25 mouse cellular contexts compared by ENCODE assay signal in the genomic region with DNA sequence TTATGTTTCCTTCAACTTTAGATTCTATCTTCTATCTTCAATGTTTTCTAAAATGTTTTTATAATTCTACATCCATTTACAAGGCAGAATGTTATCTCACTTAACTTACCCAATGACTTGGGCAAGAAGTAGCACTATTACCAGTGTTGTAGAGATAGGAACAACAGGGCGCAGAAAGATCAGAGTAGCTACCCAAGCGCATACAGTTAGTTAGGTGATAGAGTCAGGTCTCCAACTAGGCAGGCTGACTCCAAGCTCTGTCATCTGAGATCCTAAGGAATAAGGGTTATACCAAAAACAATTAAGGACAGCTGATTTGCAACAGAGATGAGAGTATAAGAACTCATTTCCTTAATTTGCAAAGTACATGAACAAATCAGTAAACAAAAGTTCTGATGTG. TPM values are rescaled to one million over a fixed set of nuclear protein-coding genes. Genes with fewer than 3 reads are reported as not detected.
A peak's percentile ranks its signal among the peaks of the same experiment; 100 is the strongest.
DNase-seq lines count a peak whose midpoint lies in the region; ATAC-seq and TF ChIP-seq lines count a peak whose summit lies in the region.
"Had no signal": no experiment of that assay in that cellular context is flagged by ENCODE, and none has a peak within 500 bp of the region (broad histone marks: within the 10 kb centered on the region; RNA-seq: fewer than 3 reads in every experiment).

No protein-coding gene starts in this region.

- no peaks in the 10 kb centered on the region for H3K9me3 ChIP-seq in heart, embryonic 10.5 days
- no peaks in the 10 kb centered on the region for H3K9me3 ChIP-seq in liver, embryonic 11.5 days (ENCODE audit: control insufficient read depth, low read length)
- no peaks in the 10 kb centered on the region for H3K9me3 ChIP-seq in liver, embryonic 12.5 days (replicated peaks)
- H3K9me3 ChIP-seq: embryonic facial prominence, embryonic 10.5 days; embryonic facial prominence, embryonic 13.5 days; forebrain, embryonic 12.5 days; forebrain, embryonic 15.5 days; G1E had no signal

- H3K27ac ChIP-seq in cerebellum, adult 2 months (ENCODE audit: insufficient read depth, low read length), result peak overlapping the region; percentile 77; the same call in 1 of the 2 replicates
- no peak overlapping the region for H3K27ac ChIP-seq in heart, embryonic 10.5 days
- H3K27ac ChIP-seq in liver, embryonic 11.5 days (ENCODE audit: low read depth, low read length), result no peak overlapping the region
- no peak overlapping the region for H3K27ac ChIP-seq in liver, embryonic 12.5 days
- H3K27ac ChIP-seq: embryonic facial prominence, embryonic 10.5 days; embryonic facial prominence, embryonic 13.5 days; forebrain, embryonic 12.5 days; forebrain, embryonic 15.5 days; heart, adult 2 months; hindbrain, embryonic 14.5 days; hindbrain, postnatal 0 days had no signal

- TF ChIP-seq CTCF in cerebellum, adult 2 months (IDR thresholded peaks at IDR 0.05; ENCODE audit: borderline replicate concordance, insufficient read depth, low read depth, low read length), result no peak

- WGBS in cerebellum, adult 2 months, result 90% methylated on average over 2 of the region's 2 CpGs
- 91% methylated on average over 2 of the region's 2 CpGs for WGBS in heart, embryonic 10.5 days
- 69% methylated on average over 2 of the region's 2 CpGs for WGBS in liver, embryonic 11.5 days
- WGBS in liver, embryonic 12.5 days (ENCODE audit: insufficient replicate concordance), result 69% methylated on average over 2 of the region's 2 CpGs

- H3K27me3 ChIP-seq in cerebellum, adult 2 months (ENCODE audit: control insufficient read depth, insufficient read depth, low read length), result no peaks in the 10 kb centered on the region
- no peaks in the 10 kb centered on the region for H3K27me3 ChIP-seq in heart, embryonic 10.5 days (ENCODE audit: insufficient read depth, poor library complexity, severe bottlenecking)
- H3K27me3 ChIP-seq in liver, embryonic 11.5 days (replicated peaks; ENCODE audit: control insufficient read depth, insufficient read depth, low read length), result no peaks in the 10 kb centered on the region
- no peaks in the 10 kb centered on the region for H3K27me3 ChIP-seq in liver, embryonic 12.5 days (replicated peaks)
- H3K27me3 ChIP-seq: CH12.LX; embryonic facial prominence, embryonic 13.5 days; forebrain, embryonic 12.5 days; forebrain, embryonic 15.5 days; Patski had no signal

- DNase-seq in cerebellum, adult 2 months, result peak in 1 of 2 experiments; percentile 14
- no peak for DNase-seq in cerebellum, postnatal 4 days (ENCODE audit: low spot score in 2 of 2)
- peak; percentile 52 for DNase-seq in heart, embryonic 10.5 days (ENCODE audit: low spot score)
- DNase-seq in heart, postnatal 14 days, result no peak
- DNase-seq in liver, embryonic 11.5 days (ENCODE audit: low spot score), result peak; percentile 7
- DNase-seq in brain, adult 2 months (ENCODE audit: low read depth, low spot score), result peak; percentile 1
- DNase-seq in right cerebral cortex, postnatal 14 days, result no peak
- DNase-seq: adrenal gland, postnatal 10 days; adrenal gland, postnatal 36 days; embryo, embryonic 11 days; gastrocnemius, postnatal 25 days; heart, postnatal 4 days had no signal

- no peak overlapping the region for H3K4me3 ChIP-seq in cerebellum, adult 2 months (replicated peaks; ENCODE audit: insufficient read depth, low read depth, low read length)
- no peak overlapping the region for H3K4me3 ChIP-seq in heart, embryonic 10.5 days
- H3K4me3 ChIP-seq in liver, embryonic 11.5 days (ENCODE audit: low read depth, low read length), result no peak overlapping the region
- H3K4me3 ChIP-seq in liver, embryonic 12.5 days, result no peak overlapping the region
- H3K4me3 ChIP-seq: embryonic facial prominence, embryonic 10.5 days; embryonic facial prominence, embryonic 13.5 days; erythroblast, embryonic 14.5 days; forebrain, embryonic 12.5 days; forebrain, embryonic 15.5 days; heart, adult 2 months had no signal

- no peak overlapping the region for H3K9ac ChIP-seq in liver, embryonic 11.5 days (ENCODE audit: low read depth, low read length)
- no peak overlapping the region for H3K9ac ChIP-seq in liver, embryonic 12.5 days
- H3K9ac ChIP-seq: embryonic facial prominence, embryonic 13.5 days; forebrain, embryonic 12.5 days; forebrain, embryonic 15.5 days; hindbrain, embryonic 14.5 days had no signal

- no peaks in the 10 kb centered on the region for H3K36me3 ChIP-seq in heart, embryonic 10.5 days
- no peaks in the 10 kb centered on the region for H3K36me3 ChIP-seq in liver, embryonic 11.5 days (ENCODE audit: control insufficient read depth, insufficient read depth, low read length)
- H3K36me3 ChIP-seq in liver, embryonic 12.5 days, result no peaks in the 10 kb centered on the region
- H3K36me3 ChIP-seq: embryonic facial prominence, embryonic 10.5 days; embryonic facial prominence, embryonic 13.5 days; forebrain, embryonic 12.5 days; forebrain, embryonic 15.5 days; G1E had no signal

- no peak for TF ChIP-seq POLR2A in cerebellum, adult 2 months (IDR thresholded peaks at IDR 0.05; ENCODE audit: borderline replicate concordance, insufficient read depth, low read length)

- peaks cover 43% of the 10 kb centered on the region for H3K4me1 ChIP-seq in cerebellum, adult 2 months (ENCODE audit: control insufficient read depth, insufficient read depth, low read length)
- H3K4me1 ChIP-seq in heart, embryonic 10.5 days, result peaks cover 21% of the 10 kb centered on the region
- H3K4me1 ChIP-seq in liver, embryonic 11.5 days (replicated peaks; ENCODE audit: control insufficient read depth, insufficient read depth, low read length), result peaks cover 38% of the 10 kb centered on the region
- peaks cover 78% of the 10 kb centered on the region for H3K4me1 ChIP-seq in liver, embryonic 12.5 days
- H3K4me1 ChIP-seq: forebrain, embryonic 12.5 days had no signal

- no peak overlapping the region for H3K4me2 ChIP-seq in liver, embryonic 11.5 days
- H3K4me2 ChIP-seq in liver, embryonic 12.5 days, result no peak overlapping the region
- H3K4me2 ChIP-seq: embryonic facial prominence, embryonic 13.5 days; forebrain, embryonic 12.5 days; forebrain, embryonic 15.5 days; heart, embryonic 11.5 days; hindbrain, embryonic 14.5 days had no signal

- intact Hi-C loops in heart, postnatal 14 days (cut with DNase I), result no loop called here

- ATAC-seq in liver, embryonic 11.5 days (replicated peaks; ENCODE audit: low FRiP score), result no peak
- ATAC-seq in liver, embryonic 12.5 days, result no peak
- ATAC-seq: forebrain, embryonic 15.5 days; hindbrain, postnatal 0 days; Patski had no signal

RNA-seq across cellular contexts. Expression of a gene that starts 9.6 kb away (rescaled TPM):
- polyA plus RNA-seq in cerebellum, adult 2 months (2012; rRNA removed), result 25.6 and 26.6 TPM in 2 replicates
- polyA plus RNA-seq in heart, embryonic 10.5 days (2016; fragmentation: Nextera tagmentation; extraction: Ambion mirVana), result 1.1 and 2.4 TPM in 2 replicates
- total RNA-seq in heart, postnatal 14 days (2021), result 1 to 10 TPM; 9.0 to 9.1 TPM
- 5.1 TPM in 2 replicates for polyA plus RNA-seq in liver, embryonic 11.5 days (2014; fragmentation: Nextera tagmentation; extraction: Ambion mirVana)
- 3.0 and 3.7 TPM in 2 replicates for polyA plus RNA-seq in liver, embryonic 12.5 days (2016; fragmentation: Nextera tagmentation; extraction: Ambion mirVana)
- polyA plus RNA-seq: erythroblast, embryonic 14.5 days had no signal

Comparison
In these comparisons a context has a peak if more than half of its experiments do, and no peak if none do; other contexts are left out.
1. DNase-seq: peak in heart, embryonic 10.5 days (single experiment), liver, embryonic 11.5 days (single experiment) and brain, adult 2 months (single experiment); none in cerebellum, postnatal 4 days (0 of 2), heart, postnatal 14 days (0 of 2) and right cerebral cortex, postnatal 14 days (single experiment).